Mouse (Mus musculus): ENCODE measurements at regions not wholly inside any gene's neighbourhood (a gene's known extent, or its start where the extent isn't known, plus 50 kb on each side); places are given as distances from the start of the nearest gene placed in this dataset.

DNA sequence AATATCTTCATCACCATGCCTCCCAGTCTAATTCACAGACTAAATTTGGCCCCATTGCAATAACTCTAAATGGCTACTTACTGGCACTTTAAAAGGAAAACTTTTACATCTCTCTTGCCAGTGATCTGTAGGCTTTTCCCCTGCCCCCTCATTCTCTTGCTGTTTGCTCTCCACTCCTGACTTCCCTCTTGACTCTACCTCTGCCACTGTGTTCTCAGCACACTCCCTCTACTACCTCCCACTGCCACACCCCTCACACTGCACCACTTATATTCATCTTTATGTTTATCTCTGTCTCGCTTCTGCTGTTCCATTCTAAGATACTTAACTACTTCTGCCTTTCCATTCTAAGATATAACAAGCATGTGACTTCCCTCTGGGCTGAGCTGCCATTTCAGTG is 141.4 kb upstream of the Rnf32 start:
- H3K4me1 ChIP-seq (ENCODE audit: control insufficient read depth, insufficient read depth, low read depth, low read length), result no peaks in the 10 kb centered on the region
- H3K4me3 ChIP-seq (ENCODE audit: low read length), result no peak overlapping the region
- ATAC-seq, result no peak
- no peaks in the 10 kb centered on the region for H3K27me3 ChIP-seq (replicated peaks; ENCODE audit: control insufficient read depth, insufficient read depth, low read length)
- H3K27ac ChIP-seq (ENCODE audit: low read depth, low read length), result no peak overlapping the region
- H3K9ac ChIP-seq (ENCODE audit: low read depth, low read length), result no peak overlapping the region
- H3K9me3 ChIP-seq (ENCODE audit: control insufficient read depth, low read length), result no peaks in the 10 kb centered on the region
- H3K4me2 ChIP-seq (ENCODE audit: low read length), result no peak overlapping the region
- 91% methylated on average over 1 of the region's 1 CpGs for WGBS
- H3K36me3 ChIP-seq (ENCODE audit: control insufficient read depth, insufficient read depth, low read length), result no peaks in the 10 kb centered on the region

DNA sequence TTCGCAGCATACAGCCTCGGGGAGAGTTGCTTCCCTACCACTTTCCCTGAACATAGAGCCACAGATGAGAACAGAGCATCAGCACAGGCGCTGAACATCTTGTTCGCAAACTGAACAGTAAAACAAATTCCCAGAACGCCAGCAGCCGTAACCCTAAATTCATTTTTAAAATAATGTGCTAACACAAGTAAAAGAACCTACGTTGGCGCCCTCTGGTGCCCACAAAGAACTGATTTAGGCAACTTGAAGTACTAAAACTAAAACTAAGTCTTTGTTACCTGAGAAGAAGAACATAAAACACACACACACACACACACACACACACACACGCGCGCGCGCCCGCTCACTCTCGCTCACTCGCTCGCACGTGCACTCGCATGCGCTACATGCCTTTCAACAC is 159.2 kb upstream of the Rnf32 start:
- Histone ChIP-seq H3K4me2 (ENCODE audit: low read length) (no peak overlapping the region), H3K27ac (ENCODE audit: low read depth, low read length) (no peak overlapping the region), H3K4me1 (ENCODE audit: control insufficient read depth, insufficient read depth, low read depth, low read length) (no peaks in the 10 kb centered on the region), H3K27me3 (replicated peaks; ENCODE audit: control insufficient read depth, insufficient read depth, low read length) (no peaks in the 10 kb centered on the region), H3K36me3 (ENCODE audit: control insufficient read depth, insufficient read depth, low read length) (no peaks in the 10 kb centered on the region), H3K9ac (ENCODE audit: low read depth, low read length) (no peak overlapping the region), H3K4me3 (ENCODE audit: low read length) (no peak overlapping the region), H3K9me3 (ENCODE audit: control insufficient read depth, low read length) (no peaks in the 10 kb centered on the region)
- no peak for ATAC-seq
- 74% methylated on average over 20 of the region's 20 CpGs for WGBS

DNA sequence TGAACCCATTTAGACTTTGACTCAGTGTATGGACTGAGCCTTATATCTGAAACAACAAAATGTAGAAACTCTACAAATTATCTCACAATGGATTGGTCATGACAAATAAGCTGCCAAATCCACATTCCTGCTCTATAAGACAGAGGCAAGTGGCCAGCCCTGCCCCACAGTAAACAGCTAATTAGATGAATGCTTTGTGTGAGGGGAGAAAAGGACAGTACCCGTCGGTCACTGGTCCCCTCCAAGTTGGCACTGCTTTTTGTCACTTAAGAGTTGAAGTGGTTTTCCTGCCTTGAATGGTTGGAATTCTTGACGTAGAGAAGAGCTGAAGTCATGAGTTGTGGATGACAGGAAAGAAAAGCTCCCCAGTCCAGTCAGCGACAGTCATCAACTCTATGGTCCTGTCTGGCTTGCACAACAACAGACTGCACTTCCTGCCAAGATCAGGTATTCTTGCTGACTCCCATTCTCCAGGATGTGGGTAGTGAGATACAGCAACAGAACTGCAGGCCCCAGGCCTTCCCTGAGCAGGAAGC is 162.3 kb upstream of the Rnf32 start:
- Histone ChIP-seq H3K27ac (ENCODE audit: low read depth, low read length) (no peak overlapping the region), H3K4me3 (ENCODE audit: low read length) (no peak overlapping the region), H3K36me3 (ENCODE audit: control insufficient read depth, insufficient read depth, low read length) (no peaks in the 10 kb centered on the region), H3K4me2 (ENCODE audit: low read length) (no peak overlapping the region), H3K27me3 (replicated peaks; ENCODE audit: control insufficient read depth, insufficient read depth, low read length) (no peaks in the 10 kb centered on the region), H3K9me3 (ENCODE audit: control insufficient read depth, low read length) (no peaks in the 10 kb centered on the region), H3K9ac (ENCODE audit: low read depth, low read length) (no peak overlapping the region), H3K4me1 (ENCODE audit: control insufficient read depth, insufficient read depth, low read depth, low read length) (no peaks in the 10 kb centered on the region)
- 63% methylated on average over 4 of the region's 4 CpGs for WGBS
- no peak for ATAC-seq

DNA sequence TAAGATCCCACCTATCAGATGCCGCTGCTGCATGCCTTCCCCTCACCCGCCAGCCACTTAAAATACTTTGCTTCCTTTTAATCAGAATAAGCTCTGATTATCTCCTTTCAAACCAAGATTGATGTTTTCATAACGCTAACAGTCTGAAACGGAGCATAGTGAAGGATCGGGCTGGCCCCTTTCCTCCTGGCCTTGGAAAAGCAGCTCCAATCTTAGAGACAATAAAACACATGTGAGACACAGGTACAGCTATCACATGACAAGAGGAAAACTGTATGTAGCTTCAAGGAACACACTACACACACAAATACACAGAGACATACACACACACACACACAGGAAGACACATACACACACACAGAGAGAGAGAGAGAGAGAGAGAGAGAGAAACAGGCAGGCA is 165.3 kb upstream of the Rnf32 start:
- Histone ChIP-seq H3K4me2 (ENCODE audit: low read length) (no peak overlapping the region), H3K36me3 (ENCODE audit: control insufficient read depth, insufficient read depth, low read length) (no peaks in the 10 kb centered on the region), H3K27ac (ENCODE audit: low read depth, low read length) (no peak overlapping the region), H3K4me3 (ENCODE audit: low read length) (no peak overlapping the region), H3K4me1 (ENCODE audit: control insufficient read depth, insufficient read depth, low read depth, low read length) (no peaks in the 10 kb centered on the region), H3K27me3 (replicated peaks; ENCODE audit: control insufficient read depth, insufficient read depth, low read length) (no peaks in the 10 kb centered on the region), H3K9me3 (ENCODE audit: control insufficient read depth, low read length) (no peaks in the 10 kb centered on the region), H3K9ac (ENCODE audit: low read depth, low read length) (no peak overlapping the region)
- WGBS, result 54% methylated on average over 5 of the region's 5 CpGs
- no peak for ATAC-seq

DNA sequence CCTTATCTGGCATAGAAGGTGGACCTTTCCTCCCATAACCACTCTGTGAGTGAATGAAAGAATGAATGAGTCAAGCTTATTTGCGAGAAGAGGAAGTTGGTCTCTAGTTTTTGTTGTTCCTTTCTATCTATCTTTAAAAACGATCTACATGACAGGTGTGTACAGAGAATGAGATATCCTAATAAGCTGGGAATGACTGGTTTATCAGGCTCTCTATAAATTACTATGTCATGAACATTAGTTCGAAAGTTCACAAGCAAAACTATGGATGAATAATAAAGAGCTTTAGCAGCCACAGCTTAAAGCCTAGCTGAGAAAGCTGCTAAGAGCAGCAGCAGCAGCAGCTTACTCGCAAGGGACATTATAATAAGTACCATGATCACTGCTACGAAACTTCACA is 165.8 kb upstream of the Rnf32 start:
- H3K9me3 ChIP-seq (ENCODE audit: control insufficient read depth, low read length), result no peaks in the 10 kb centered on the region
- H3K4me2 ChIP-seq (ENCODE audit: low read length), result no peak overlapping the region
- no peak overlapping the region for H3K4me3 ChIP-seq (ENCODE audit: low read length)
- H3K27me3 ChIP-seq (replicated peaks; ENCODE audit: control insufficient read depth, insufficient read depth, low read length), result no peaks in the 10 kb centered on the region
- WGBS, result 83% methylated on average over 5 of the region's 5 CpGs
- H3K27ac ChIP-seq (ENCODE audit: low read depth, low read length), result no peak overlapping the region
- ATAC-seq, result no peak
- no peaks in the 10 kb centered on the region for H3K4me1 ChIP-seq (ENCODE audit: control insufficient read depth, insufficient read depth, low read depth, low read length)
- no peak overlapping the region for H3K9ac ChIP-seq (ENCODE audit: low read depth, low read length)
- no peaks in the 10 kb centered on the region for H3K36me3 ChIP-seq (ENCODE audit: control insufficient read depth, insufficient read depth, low read length)

DNA sequence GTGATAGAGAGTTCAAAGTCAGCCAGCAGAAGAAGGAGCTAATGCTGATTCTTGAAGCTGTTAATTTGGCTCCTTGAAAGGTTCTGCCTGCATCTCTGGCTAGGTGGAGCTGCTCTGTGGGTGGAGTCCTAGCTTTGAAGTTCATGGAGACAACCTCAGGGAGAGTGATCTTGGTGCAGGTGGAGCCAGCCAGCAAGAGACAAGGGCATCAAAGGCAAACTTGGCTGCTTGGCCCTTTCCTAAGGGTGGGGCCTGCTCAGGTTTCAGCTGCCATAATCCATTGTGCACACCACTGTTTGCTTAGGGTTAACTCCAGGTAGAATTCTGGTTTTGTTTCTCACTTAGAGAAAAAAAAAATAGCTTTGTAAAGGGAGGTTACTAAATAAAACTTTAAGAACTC is 170.7 kb upstream of the Rnf32 start:
- H3K36me3 ChIP-seq (ENCODE audit: control insufficient read depth, insufficient read depth, low read length), result no peaks in the 10 kb centered on the region
- no peak for ATAC-seq
- no peak overlapping the region for H3K9ac ChIP-seq (ENCODE audit: low read depth, low read length)
- no peaks in the 10 kb centered on the region for H3K9me3 ChIP-seq (ENCODE audit: control insufficient read depth, low read length)
- H3K4me3 ChIP-seq (ENCODE audit: low read length), result no peak overlapping the region
- no peaks in the 10 kb centered on the region for H3K4me1 ChIP-seq (ENCODE audit: control insufficient read depth, insufficient read depth, low read depth, low read length)
- no peak overlapping the region for H3K4me2 ChIP-seq (ENCODE audit: low read length)
- no peak overlapping the region for H3K27ac ChIP-seq (ENCODE audit: low read depth, low read length)
- H3K27me3 ChIP-seq (replicated peaks; ENCODE audit: control insufficient read depth, insufficient read depth, low read length), result no peaks in the 10 kb centered on the region

DNA sequence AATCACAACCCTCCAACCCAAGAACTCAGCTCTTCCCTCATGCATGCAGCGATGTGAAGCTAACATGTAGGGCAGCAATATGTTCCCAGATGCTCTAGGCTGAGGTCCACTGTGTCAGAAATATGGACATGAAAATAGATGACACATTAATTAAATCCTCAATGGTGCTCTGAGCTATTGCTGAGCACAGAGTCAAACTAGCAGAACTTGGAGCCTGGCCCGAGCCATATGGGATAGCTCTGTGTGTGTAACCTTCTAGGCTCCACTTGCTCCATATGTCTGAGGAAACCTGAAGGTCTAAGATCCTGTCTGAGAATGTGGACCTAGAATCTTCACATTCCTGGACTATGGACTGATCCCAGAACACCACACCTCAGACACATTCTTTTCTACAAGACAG is 203.0 kb upstream of the Rnf32 start:
- 86% methylated on average over 2 of the region's 2 CpGs for WGBS
- Histone ChIP-seq H3K4me2 (ENCODE audit: low read length) (no peak overlapping the region), H3K4me1 (ENCODE audit: control insufficient read depth, insufficient read depth, low read depth, low read length) (no peaks in the 10 kb centered on the region), H3K4me3 (ENCODE audit: low read length) (no peak overlapping the region), H3K27ac (ENCODE audit: low read depth, low read length) (no peak overlapping the region), H3K9me3 (ENCODE audit: control insufficient read depth, low read length) (no peaks in the 10 kb centered on the region), H3K9ac (ENCODE audit: low read depth, low read length) (no peak overlapping the region), H3K27me3 (replicated peaks; ENCODE audit: control insufficient read depth, insufficient read depth, low read length) (no peaks in the 10 kb centered on the region), H3K36me3 (ENCODE audit: control insufficient read depth, insufficient read depth, low read length) (no peaks in the 10 kb centered on the region)
- no peak for ATAC-seq

DNA sequence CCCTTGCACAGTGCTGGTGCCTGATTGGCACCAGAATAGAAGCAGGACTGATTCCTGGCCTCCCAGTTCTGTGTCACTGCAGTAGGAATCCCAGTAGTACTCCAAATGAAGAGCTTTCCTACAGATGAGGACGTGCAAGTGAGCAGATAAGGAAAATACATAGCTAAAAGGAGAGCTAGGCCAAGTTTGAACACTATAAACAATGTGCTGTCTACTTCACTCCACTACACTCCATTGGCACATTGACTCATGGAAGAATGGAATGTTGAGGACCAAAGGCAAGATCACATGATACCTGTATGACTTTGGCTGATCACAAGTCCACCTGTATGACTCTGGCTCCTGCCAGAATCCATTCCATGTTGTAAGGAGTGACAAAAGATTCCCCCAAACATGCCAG is 215.9 kb upstream of the Rnf32 start:
- Histone ChIP-seq H3K36me3 (ENCODE audit: control insufficient read depth, insufficient read depth, low read length) (no peaks in the 10 kb centered on the region), H3K4me3 (ENCODE audit: low read length) (no peak overlapping the region), H3K9me3 (ENCODE audit: control insufficient read depth, low read length) (no peaks in the 10 kb centered on the region), H3K27me3 (replicated peaks; ENCODE audit: control insufficient read depth, insufficient read depth, low read length) (no peaks in the 10 kb centered on the region), H3K9ac (ENCODE audit: low read depth, low read length) (no peak overlapping the region), H3K4me2 (ENCODE audit: low read length) (no peak overlapping the region), H3K4me1 (ENCODE audit: control insufficient read depth, insufficient read depth, low read depth, low read length) (no peaks in the 10 kb centered on the region), H3K27ac (ENCODE audit: low read depth, low read length) (no peak overlapping the region)
- WGBS, result 59% methylated on average over 1 of the region's 1 CpGs
- ATAC-seq, result no peak

DNA sequence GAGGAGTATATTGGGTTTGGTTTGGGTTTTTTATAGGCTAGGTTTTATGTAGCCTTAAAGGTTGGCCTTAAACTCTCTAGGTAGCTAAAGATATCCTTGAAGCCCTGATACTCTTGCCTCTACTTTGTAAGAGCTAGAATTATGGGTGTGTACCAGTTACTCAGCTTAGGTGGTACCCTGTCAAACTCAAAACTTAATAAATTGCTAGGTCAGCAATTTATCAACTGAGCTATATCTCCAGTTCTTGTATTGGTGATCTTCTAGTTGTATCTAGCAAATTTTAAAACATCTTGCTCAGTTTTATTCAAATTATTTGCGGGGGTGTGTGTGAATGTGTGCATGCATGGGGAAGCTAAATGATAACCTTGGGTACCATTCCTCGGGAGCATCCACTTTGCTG is 225.4 kb upstream of the Rnf32 start:
- ATAC-seq, result no peak
- 90% methylated on average over 2 of the region's 2 CpGs for WGBS

DNA sequence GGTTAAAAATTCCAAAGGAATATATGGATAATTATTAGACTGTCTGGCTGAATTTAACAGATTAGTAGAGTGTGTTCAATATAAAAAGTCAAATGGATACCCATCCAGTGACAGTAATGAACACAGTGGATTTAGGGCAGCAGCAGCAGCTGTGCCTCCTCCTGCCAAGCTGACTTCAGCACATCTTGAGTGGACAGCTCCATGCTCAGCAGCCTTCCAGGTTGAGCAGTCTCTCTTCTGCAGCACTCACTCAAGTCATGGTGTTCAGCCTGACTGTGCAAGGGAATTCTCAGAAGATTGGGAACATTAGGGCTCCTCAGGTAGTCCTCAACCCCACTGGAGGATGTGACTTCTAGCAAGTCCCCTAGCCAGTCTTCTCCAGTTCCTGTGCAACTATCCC is 240.8 kb upstream of the Rnf32 start:
- H3K9me3 ChIP-seq (ENCODE audit: control insufficient read depth, low read length), result no peaks in the 10 kb centered on the region
- no peaks in the 10 kb centered on the region for H3K36me3 ChIP-seq (ENCODE audit: control insufficient read depth, insufficient read depth, low read length)
- H3K4me3 ChIP-seq (ENCODE audit: low read length), result no peak overlapping the region
- no peak overlapping the region for H3K9ac ChIP-seq (ENCODE audit: low read depth, low read length)
- no peaks in the 10 kb centered on the region for H3K4me1 ChIP-seq (ENCODE audit: control insufficient read depth, insufficient read depth, low read depth, low read length)
- ATAC-seq, result no peak
- no peak overlapping the region for H3K27ac ChIP-seq (ENCODE audit: low read depth, low read length)
- H3K27me3 ChIP-seq (replicated peaks; ENCODE audit: control insufficient read depth, insufficient read depth, low read length), result no peaks in the 10 kb centered on the region
- no peak overlapping the region for H3K4me2 ChIP-seq (ENCODE audit: low read length)

More for the DNA sequence above, 225.4 kb upstream of the Rnf32 start:
- Histone ChIP-seq H3K9ac (ENCODE audit: low read depth, low read length) (no peak overlapping the region), H3K4me3 (ENCODE audit: low read length) (no peak overlapping the region), H3K4me2 (ENCODE audit: low read length) (no peak overlapping the region), H3K36me3 (ENCODE audit: control insufficient read depth, insufficient read depth, low read length) (no peaks in the 10 kb centered on the region), H3K27ac (ENCODE audit: low read depth, low read length) (no peak overlapping the region), H3K27me3 (replicated peaks; ENCODE audit: control insufficient read depth, insufficient read depth, low read length) (no peaks in the 10 kb centered on the region), H3K9me3 (ENCODE audit: control insufficient read depth, low read length) (no peaks in the 10 kb centered on the region), H3K4me1 (ENCODE audit: control insufficient read depth, insufficient read depth, low read depth, low read length) (no peaks in the 10 kb centered on the region)

Measured in hindbrain, embryonic 16.5 days (tissue).